Mouse (Mus musculus): Measurements from ENCODE around the gene Dock8. TPM values are rescaled to one million over a fixed set of nuclear protein-coding genes. Genes with fewer than 3 reads are reported as not detected.

Dock8 gene
- total RNA-seq, 2 experiments from 2014 or later = 33.5 to 68.5 TPM

GRCm38 (mm10) chr19:25105682-25106081, 106.3 kb downstream of the Dock8 start:
- no peak for ATAC-seq (replicated peaks; ENCODE audit: low FRiP score, poor library complexity, severe bottlenecking)

- ATAC-seq (replicated peaks; ENCODE audit: low FRiP score, poor library complexity, severe bottlenecking) = no peak
Measured at GRCm38 (mm10) chr19:25106315-25106714, 107.0 kb downstream of the Dock8 start.

GRCm38 (mm10) chr19:25107417-25107816, 108.1 kb downstream of the Dock8 start:
- ATAC-seq (replicated peaks; ENCODE audit: low FRiP score, poor library complexity, severe bottlenecking) = no peak

GRCm38 (mm10) chr19:25111591-25112233, 112.4 kb downstream of the Dock8 start:
- ATAC-seq (replicated peaks; ENCODE audit: low FRiP score, poor library complexity, severe bottlenecking) = no peak

GRCm38 (mm10) chr19:25116981-25117380, 117.6 kb downstream of the Dock8 start:
- ATAC-seq (replicated peaks; ENCODE audit: low FRiP score, poor library complexity, severe bottlenecking) = no peak

- no peak for ATAC-seq (replicated peaks; ENCODE audit: low FRiP score, poor library complexity, severe bottlenecking)
Measured at GRCm38 (mm10) chr19:25122417-25122816, 123.1 kb downstream of the Dock8 start.

GRCm38 (mm10) chr19:25123031-25123430, 123.7 kb downstream of the Dock8 start:
- no peak for ATAC-seq (replicated peaks; ENCODE audit: low FRiP score, poor library complexity, severe bottlenecking)

- no peak for ATAC-seq (replicated peaks; ENCODE audit: low FRiP score, poor library complexity, severe bottlenecking)
Measured at GRCm38 (mm10) chr19:25123461-25123860, 124.1 kb downstream of the Dock8 start.

- ATAC-seq (replicated peaks; ENCODE audit: low FRiP score, poor library complexity, severe bottlenecking) = no peak
Measured at GRCm38 (mm10) chr19:25132322-25132721, 133.0 kb downstream of the Dock8 start.

GRCm38 (mm10) chr19:25133959-25134358, 134.6 kb downstream of the Dock8 start:
- ATAC-seq (replicated peaks; ENCODE audit: low FRiP score, poor library complexity, severe bottlenecking) = no peak

GRCm38 (mm10) chr19:25136171-25136570, 136.8 kb downstream of the Dock8 start:
- ATAC-seq (replicated peaks; ENCODE audit: low FRiP score, poor library complexity, severe bottlenecking) = no peak

GRCm38 (mm10) chr19:25137907-25138820, 138.8 kb downstream of the Dock8 start:
- no peak for ATAC-seq (replicated peaks; ENCODE audit: low FRiP score, poor library complexity, severe bottlenecking)

GRCm38 (mm10) chr19:25144110-25145028, 145.0 kb downstream of the Dock8 start:
- ATAC-seq (replicated peaks; ENCODE audit: low FRiP score, poor library complexity, severe bottlenecking) = no peak

GRCm38 (mm10) chr19:25145116-25145515, 145.8 kb downstream of the Dock8 start:
- no peak for ATAC-seq (replicated peaks; ENCODE audit: low FRiP score, poor library complexity, severe bottlenecking)

- ATAC-seq (replicated peaks; ENCODE audit: low FRiP score, poor library complexity, severe bottlenecking) = no peak
Measured at GRCm38 (mm10) chr19:25146122-25146521, 146.8 kb downstream of the Dock8 start.

GRCm38 (mm10) chr19:25149788-25150187, 150.5 kb downstream of the Dock8 start:
- ATAC-seq (replicated peaks; ENCODE audit: low FRiP score, poor library complexity, severe bottlenecking) = no peak

GRCm38 (mm10) chr19:25154506-25155178, 155.3 kb downstream of the Dock8 start:
- no peak for ATAC-seq (replicated peaks; ENCODE audit: low FRiP score, poor library complexity, severe bottlenecking)

- ATAC-seq (replicated peaks; ENCODE audit: low FRiP score, poor library complexity, severe bottlenecking) = no peak
Measured at GRCm38 (mm10) chr19:25155250-25155649, 155.9 kb downstream of the Dock8 start.

- ATAC-seq (replicated peaks; ENCODE audit: low FRiP score, poor library complexity, severe bottlenecking) = no peak
Measured at GRCm38 (mm10) chr19:25155709-25156108, 156.4 kb downstream of the Dock8 start.

GRCm38 (mm10) chr19:25162270-25162669, 162.9 kb downstream of the Dock8 start:
- no peak for ATAC-seq (replicated peaks; ENCODE audit: low FRiP score, poor library complexity, severe bottlenecking)

Measured in erythroid progenitor cell, adult 5-6 weeks (primary cell).